Mouse (Mus musculus) small intestine, adult 2 months (tissue): ENCODE data around the gene Azin2.

ENCODE experiments used
- CTCF ChIP-seq: fragments of 200-500 bp; IDR thresholded peaks from 2 replicates; pipeline ENCODE4 v1.5.1; 2012; ENCODE audit warnings: low read depth, mild to moderate bottlenecking, control low read depth, inconsistent platforms, low read length, moderate library complexity, mixed read lengths; ENCODE audit not compliant: insufficient replicate concordance, insufficient read length; ENCODE audit errors: extremely low read depth
- POLR2A ChIP-seq: fragments of 200-500 bp; IDR thresholded peaks from 2 replicates; pipeline ENCODE4 v1.6.1; 2012; ENCODE audit warnings: low read depth, mild to moderate bottlenecking, control low read depth, inconsistent platforms, low read length, moderate library complexity

GRCm38 (mm10) chr4:128899332-128899731 is 62.9 kb downstream of the Azin2 start:
- TF ChIP-seq CTCF = no peak
- no peak for TF ChIP-seq POLR2A
